Mouse (Mus musculus): ENCODE data around the gene Cd22.

DNA sequence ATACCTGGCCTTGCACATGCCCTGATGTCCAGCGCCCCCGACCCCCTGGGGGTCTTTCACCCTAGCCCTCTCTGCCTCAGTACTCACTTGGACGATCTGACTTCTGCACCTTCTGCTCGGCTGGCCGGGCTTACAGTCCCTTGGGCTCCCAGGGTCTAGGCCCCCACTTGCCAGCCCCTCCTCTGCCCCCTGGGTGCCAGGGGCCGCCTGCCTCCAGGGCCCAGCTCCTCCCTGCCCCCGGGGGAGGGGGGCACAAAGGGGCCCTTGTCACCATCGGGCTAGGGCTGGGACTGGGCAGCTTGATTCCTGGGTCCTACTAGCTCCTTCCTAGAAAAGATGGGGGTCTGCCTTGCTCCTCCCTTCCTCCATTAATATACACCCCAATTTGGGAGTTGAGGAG lies 34.6 kb upstream of the Cd22 start, which contains the start of gene Mag:
- no peak for TF ChIP-seq CTCF (IDR thresholded peaks at IDR 0.05; ENCODE audit: low read depth)
- TF ChIP-seq EP300 (IDR thresholded peaks at IDR 0.05; ENCODE audit: low read depth): no peak
